ENCODE assay signal across 8 mouse cellular contexts in genomic region chr9:122885385-122885784, GRCm38 (mm10). TPM values are rescaled to one million over a fixed set of nuclear protein-coding genes. Genes with fewer than 3 reads are reported as not detected.
DNase-seq lines count a peak whose midpoint lies in the region; ATAC-seq and TF ChIP-seq lines count a peak whose summit lies in the region.

TSS of gene Zkscan7 (plus strand) at chr9:122885685.

- 87% methylated on average over 3 of the region's 3 CpGs for WGBS in kidney, postnatal 0 days
- 81% methylated on average over 3 of the region's 3 CpGs for WGBS in embryonic facial prominence, embryonic 15.5 days
- 80% methylated on average over 3 of the region's 3 CpGs for WGBS in intestine, embryonic 14.5 days

- no peaks in the 10 kb centered on the region for H3K9me3 ChIP-seq in kidney, postnatal 0 days (replicated peaks; ENCODE audit: low read length)
- no peaks in the 10 kb centered on the region for H3K9me3 ChIP-seq in embryonic facial prominence, embryonic 15.5 days (replicated peaks)
- H3K9me3 ChIP-seq in intestine, embryonic 14.5 days (ENCODE audit: control insufficient read depth, low read length) = peaks cover 8% of the 10 kb centered on the region

- H3K4me1 ChIP-seq in kidney, postnatal 0 days (replicated peaks; ENCODE audit: insufficient read depth, low read length) = no peaks in the 10 kb centered on the region
- H3K4me1 ChIP-seq in embryonic facial prominence, embryonic 15.5 days = peaks cover 8% of the 10 kb centered on the region; the same call in 1 of the 2 replicates
- H3K4me1 ChIP-seq in intestine, embryonic 14.5 days (replicated peaks; ENCODE audit: control insufficient read depth, insufficient read depth, low read length) = peaks cover 5% of the 10 kb centered on the region; the same call in 1 of the 2 replicates

- H3K4me3 ChIP-seq in kidney, postnatal 0 days (replicated peaks; ENCODE audit: low read depth, low read length) = peak within 1 kb of the TSS; percentile 75
- H3K4me3 ChIP-seq in embryonic facial prominence, embryonic 15.5 days (replicated peaks) = peak within 1 kb of the TSS; percentile 66
- H3K4me3 ChIP-seq in intestine, embryonic 14.5 days (ENCODE audit: low read depth, low read length) = peak within 1 kb of the TSS; percentile 83

- H3K27ac ChIP-seq in kidney, postnatal 0 days = 0 out of 2 replicates have a peak within 1 kb of the TSS, but pooled peaks have one; percentile 54
- H3K27ac ChIP-seq in embryonic facial prominence, embryonic 15.5 days (replicated peaks) = no peak within 1 kb of the TSS
- no peak within 1 kb of the TSS for H3K27ac ChIP-seq in intestine, embryonic 14.5 days (ENCODE audit: low read depth)

- ATAC-seq in kidney, postnatal 0 days (replicated peaks; ENCODE audit: low FRiP score, low read depth) = no peak
- no peak for ATAC-seq in embryonic facial prominence, embryonic 15.5 days (ENCODE audit: insufficient number of reproducible peaks, low FRiP score, low TSS enrichment, low read depth)
- ATAC-seq in intestine, embryonic 14.5 days (replicated peaks; ENCODE audit: low FRiP score, low TSS enrichment, low read depth) = no peak
- ATAC-seq in monocyte, adult 5-6 weeks (replicated peaks; ENCODE audit: insufficient number of reproducible peaks, low FRiP score, low TSS enrichment, poor library complexity, severe bottlenecking) = no peak
- no peak for ATAC-seq in erythroid progenitor cell, adult 5-6 weeks (replicated peaks; ENCODE audit: low FRiP score, poor library complexity, severe bottlenecking)
- ATAC-seq in activated CD4-positive, CD25-positive, alpha-beta regulatory T cell, adult 4 months = no peak

- H3K27me3 ChIP-seq in kidney, postnatal 0 days (ENCODE audit: insufficient read depth, low read length) = no peaks in the 10 kb centered on the region
- no peaks in the 10 kb centered on the region for H3K27me3 ChIP-seq in embryonic facial prominence, embryonic 15.5 days
- H3K27me3 ChIP-seq in intestine, embryonic 14.5 days (replicated peaks; ENCODE audit: control insufficient read depth, insufficient read depth, low read length) = 0 out of 2 replicates have a peak, but pooled peaks cover 3% of the 10 kb centered on the region

- peak within 1 kb of the TSS; percentile 93 for H3K4me2 ChIP-seq in kidney, postnatal 0 days (ENCODE audit: low read length)
- H3K4me2 ChIP-seq in embryonic facial prominence, embryonic 15.5 days (replicated peaks) = peak within 1 kb of the TSS; percentile 66
- peak within 1 kb of the TSS; percentile 94 for H3K4me2 ChIP-seq in intestine, embryonic 14.5 days (ENCODE audit: low read length)

- no peak for TF ChIP-seq CTCF in kidney, postnatal 0 days (IDR thresholded peaks at IDR 0.05; ENCODE audit: low read depth)

- DNase-seq in kidney, postnatal 0 days (ENCODE audit: low spot score) = no peak
- DNase-seq in kidney, adult 11 months = no peak
- no peak for DNase-seq in intestine, embryonic 14.5 days (ENCODE audit: low spot score)
- no peak for DNase-seq in urinary bladder, adult 2 months (ENCODE audit: low spot score)

- H3K36me3 ChIP-seq in kidney, postnatal 0 days (ENCODE audit: insufficient read depth, low read length) = peaks cover 3% of the 10 kb centered on the region; the same call in 1 of the 2 replicates
- H3K36me3 ChIP-seq in embryonic facial prominence, embryonic 15.5 days = no peaks in the 10 kb centered on the region
- 0 out of 2 replicates have a peak, but pooled peaks cover 11% of the 10 kb centered on the region for H3K36me3 ChIP-seq in intestine, embryonic 14.5 days (ENCODE audit: control insufficient read depth, insufficient read depth, low read length)

- 0 out of 2 replicates have a peak within 1 kb of the TSS, but pooled peaks have one; percentile 79 for H3K9ac ChIP-seq in kidney, postnatal 0 days (ENCODE audit: low read depth, low read length)
- H3K9ac ChIP-seq in embryonic facial prominence, embryonic 15.5 days = no peak within 1 kb of the TSS
- no peak within 1 kb of the TSS for H3K9ac ChIP-seq in intestine, embryonic 14.5 days (ENCODE audit: low read length)

RNA-seq across cellular contexts. Expression of gene Zkscan7, which starts in this region (rescaled TPM):
- polyA plus RNA-seq in kidney, postnatal 0 days (2015; fragmentation: Nextera tagmentation; extraction: Ambion mirVana) = 3.7 and 4.3 TPM in 2 replicates
- polyA plus RNA-seq in embryonic facial prominence, embryonic 15.5 days (2015; fragmentation: Nextera tagmentation; extraction: Ambion mirVana) = 5.3 and 6.5 TPM in 2 replicates
- 3.2 and 3.3 TPM in 2 replicates for polyA plus RNA-seq in intestine, embryonic 14.5 days (2014; fragmentation: Nextera tagmentation; extraction: Ambion mirVana)
- total RNA-seq in monocyte, adult 5-6 weeks (2017) = 3.0 to 13.1 TPM (median 4.2 TPM) in 3 replicates
- total RNA-seq in erythroid progenitor cell, adult 5-6 weeks (2015; ENCODE audit: low replicate concordance) = 0.72 TPM in 1 of 2 replicates, not detected in the other
- total RNA-seq in erythroid progenitor cell, adult 5-6 weeks (2017; ENCODE audit: low replicate concordance) = 0.23 and 0.39 TPM in 2 replicates
- polyA plus RNA-seq in activated CD4-positive, CD25-positive, alpha-beta regulatory T cell, adult 4 months (2017; shearing (Covaris generic)) = 1 to 10 TPM; 1.4 to 6.6 TPM
- 7.7 and 9.5 TPM in 2 replicates for polyA plus RNA-seq in urinary bladder, adult 2 months (2012; rRNA removed)
